In genomic region chr2:122376041-122376561, GRCm38 (mm10) we compare ENCODE assay signal across 7 mouse cellular contexts. TPM values are rescaled to one million over a fixed set of nuclear protein-coding genes. Genes with fewer than 3 reads are reported as not detected.
DNase-seq lines count a peak whose midpoint lies in the region; TF ChIP-seq lines count a peak whose summit lies in the region.

No protein-coding gene starts in this region.

- peak; percentile 80 for DNase-seq in MEL (ENCODE audit: low read depth, low spot score)
- peak; percentile 54 for DNase-seq in adrenal gland, postnatal 25 days
- peak; percentile 64 to 73 for DNase-seq in heart, postnatal 10 days
- DNase-seq in limb, embryonic 10.5 days (ENCODE audit: low spot score) = peak; percentile 76
- peak; percentile 65 for DNase-seq in mesoderm, embryonic 11.5 days (ENCODE audit: low read depth, low spot score)
- peak in 1 of 2 experiments; percentile 47 for DNase-seq in spleen, adult 2 months (ENCODE audit: low read depth in 1 of 2, low spot score in 2 of 2)

- H3K4me1 ChIP-seq in MEL (ENCODE audit: control insufficient read depth in 1 of 2, insufficient read depth in 2 of 2, low read length in 2 of 2) = peaks cover 0 to 18% of the 10 kb centered on the region in 2 experiments; a peak in 2 of 4 replicates
- H3K4me1 ChIP-seq in erythroblast, embryonic 14.5 days (ENCODE audit: control insufficient read depth) = peaks cover 33% of the 10 kb centered on the region
- H3K4me1 ChIP-seq in limb, embryonic 10.5 days = peaks cover 15% of the 10 kb centered on the region
- H3K4me1 ChIP-seq in spleen, adult 2 months (ENCODE audit: control insufficient read depth, insufficient read depth, insufficient read length) = 0 out of 2 replicates have a peak, but pooled peaks cover 2% of the 10 kb centered on the region

- no peaks in the 10 kb centered on the region for H3K27me3 ChIP-seq in MEL (ENCODE audit: control insufficient read depth in 1 of 2, insufficient read depth in 2 of 2, low read length in 2 of 2)
- peaks cover 7% of the 10 kb centered on the region; the same call in 1 of the 2 replicates for H3K27me3 ChIP-seq in erythroblast, embryonic 14.5 days (ENCODE audit: control insufficient read depth)
- H3K27me3 ChIP-seq in limb, embryonic 10.5 days (ENCODE audit: low read depth, poor library complexity, severe bottlenecking) = 0 out of 2 replicates have a peak, but pooled peaks cover under 1% of the 10 kb centered on the region
- no peaks in the 10 kb centered on the region for H3K27me3 ChIP-seq in spleen, adult 2 months (ENCODE audit: control insufficient read depth, insufficient read depth, low read length)

- peak overlapping the region; percentile 65 for H3K9ac ChIP-seq in MEL (ENCODE audit: control insufficient read depth, low read depth, low read length, poor library complexity, severe bottlenecking)

- no peaks in the 10 kb centered on the region; the same call in 1 of the 2 replicates for H3K79me2 ChIP-seq in MEL (ENCODE audit: control insufficient read depth, insufficient read depth, low read length, poor library complexity)

- peaks cover 0 to 2% of the 10 kb centered on the region in 2 experiments; a peak in 1 of 4 replicates for H3K36me3 ChIP-seq in MEL (ENCODE audit: control insufficient read depth in 1 of 2, insufficient read depth in 2 of 2, low read length in 2 of 2)
- H3K36me3 ChIP-seq in erythroblast, embryonic 14.5 days (ENCODE audit: control insufficient read depth) = no peaks in the 10 kb centered on the region
- no peaks in the 10 kb centered on the region for H3K36me3 ChIP-seq in limb, embryonic 10.5 days
- no peaks in the 10 kb centered on the region for H3K36me3 ChIP-seq in spleen, adult 2 months (ENCODE audit: control insufficient read depth, insufficient read depth, low read length)

- intact Hi-C loops in heart, postnatal 10 days (cut with DNase I) = loop anchor here (10.0 kb wide), 1 partner anchor 389 kb away; the partner anchor contains the start of gene Sqor

- H3K4me3 ChIP-seq in MEL (ENCODE audit: control insufficient read depth in 1 of 2, insufficient read depth in 1 of 2, low read depth in 2 of 2, low read length in 2 of 2) = peak overlapping the region; percentile 52 to 90
- peak overlapping the region; percentile 94 for H3K4me3 ChIP-seq in erythroblast, embryonic 14.5 days (replicated peaks)
- peak overlapping the region; percentile 66 for H3K4me3 ChIP-seq in limb, embryonic 10.5 days
- H3K4me3 ChIP-seq in spleen, adult 2 months (ENCODE audit: extremely low read depth, insufficient read depth, insufficient read length) = peak overlapping the region; percentile 83

- no peak for TF ChIP-seq CTCF in MEL (IDR thresholded peaks at IDR 0.05 in 2 of 3, conservative IDR thresholded peaks at IDR 0.05 in 1 of 3; ENCODE audit: control insufficient read depth in 1 of 3, insufficient read depth in 1 of 3, low read depth in 2 of 3, low read length in 3 of 3, poor library complexity in 1 of 3, severe bottlenecking in 1 of 3)
- no peak for TF ChIP-seq CTCF in spleen, adult 2 months (IDR thresholded peaks at IDR 0.05; ENCODE audit: extremely low read depth, insufficient read depth, insufficient read length, insufficient replicate concordance)

- TF ChIP-seq RAD21 in MEL (IDR thresholded peaks at IDR 0.05; ENCODE audit: low read depth, low read length) = no peak

- 1% methylated on average over 22 of the region's 22 CpGs for WGBS in limb, embryonic 10.5 days
- WGBS in spleen, adult 2 months = under 1% methylated on average over 22 of the region's 22 CpGs

- H3K9me3 ChIP-seq in MEL (replicated peaks; ENCODE audit: insufficient read depth, low read length) = no peaks in the 10 kb centered on the region
- no peaks in the 10 kb centered on the region for H3K9me3 ChIP-seq in erythroblast, embryonic 14.5 days (ENCODE audit: control insufficient read depth, low read length)
- no peaks in the 10 kb centered on the region for H3K9me3 ChIP-seq in limb, embryonic 10.5 days (replicated peaks)

- no peak for TF ChIP-seq EP300 in MEL (IDR thresholded peaks at IDR 0.05; ENCODE audit: low read depth in 1 of 2, low read length in 2 of 2)

- peak overlapping the region; percentile 38; the same call in 1 of the 2 replicates for H3K27ac ChIP-seq in MEL (ENCODE audit: control insufficient read depth, low read depth, low read length)
- peak overlapping the region; percentile 83 for H3K27ac ChIP-seq in limb, embryonic 10.5 days
- H3K27ac ChIP-seq in spleen, adult 2 months (ENCODE audit: insufficient read depth, low read length) = peak overlapping the region; percentile 80

- no peak for TF ChIP-seq POLR2A in MEL (IDR thresholded peaks at IDR 0.05; ENCODE audit: control insufficient read depth in 1 of 2, insufficient read depth in 1 of 2, low read depth in 1 of 2, low read length in 2 of 2, poor library complexity in 1 of 2)
- TF ChIP-seq POLR2A in spleen, adult 2 months (IDR thresholded peaks at IDR 0.05; ENCODE audit: low read depth, low read length) = no peak

TF ChIP-seq in MEL, 35 proteins besides CTCF, POLR2A, EP300 and RAD21:
- TF ChIP-seq MAX (IDR thresholded peaks at IDR 0.05; ENCODE audit: low read length) = 0 out of 2 replicates have a peak, but pooled peaks have one; percentile 12
- no peak for TF ChIP-seq ZMIZ1 (IDR thresholded peaks at IDR 0.05; ENCODE audit: low read depth, low read length)

RNA-seq across cellular contexts. Expression of gene Shf, which starts 7.1 kb away (rescaled TPM):
- total RNA-seq in MEL (2012; rRNA removed) = 3.6 and 4.3 TPM in 2 replicates
- 1 to 10 TPM in 1 of 2 experiments, not detected in 1; 9.7 TPM for polyA plus RNA-seq in MEL (2012; ENCODE audit: insufficient read depth in 1 of 2, insufficient read length in 2 of 2, low read depth in 1 of 2, low replicate concordance in 2 of 2, missing spikeins in 1 of 2)
- 5.8 and 11.4 TPM in 2 replicates for total RNA-seq in adrenal gland, postnatal 25 days (2021)
- 6.6 and 7.5 TPM in 2 replicates for polyA plus RNA-seq in erythroblast, embryonic 14.5 days (2012)
- 1 to 10 TPM; 7.9 to 9.6 TPM for total RNA-seq in heart, postnatal 10 days (2021)
- polyA plus RNA-seq in limb, embryonic 10.5 days (2016; fragmentation: Nextera tagmentation; extraction: Ambion mirVana) = 5.4 TPM in 2 replicates
- polyA plus RNA-seq in spleen, adult 2 months (2012; rRNA removed) = 4.3 and 5.5 TPM in 2 replicates

RNA-seq across cellular contexts. Expression of gene Slc28a2, which starts 50.2 kb away (rescaled TPM):
- total RNA-seq in MEL (2012; rRNA removed) = 1.3 and 1.7 TPM in 2 replicates
- 1 to 10 TPM in 1 of 2 experiments, not detected in 1; 2.6 TPM for polyA plus RNA-seq in MEL (2012; ENCODE audit: insufficient read depth in 1 of 2, insufficient read length in 2 of 2, low read depth in 1 of 2, low replicate concordance in 2 of 2, missing spikeins in 1 of 2)
- 1.4 and 2.0 TPM in 2 replicates for total RNA-seq in adrenal gland, postnatal 25 days (2021)
- not detected in 2 replicates for polyA plus RNA-seq in erythroblast, embryonic 14.5 days (2012)
- 10 to 100 TPM; 23.0 to 32.1 TPM for total RNA-seq in heart, postnatal 10 days (2021)
- polyA plus RNA-seq in limb, embryonic 10.5 days (2016; fragmentation: Nextera tagmentation; extraction: Ambion mirVana) = 0.09 TPM in 1 of 2 replicates, not detected in the other
- 24.8 and 26.5 TPM in 2 replicates for polyA plus RNA-seq in spleen, adult 2 months (2012; rRNA removed)
